Mouse (Mus musculus) embryonic facial prominence, embryonic 14.5 days (tissue): ENCODE measurements around the gene Rab26. TPM values are rescaled to one million over a fixed set of nuclear protein-coding genes. Genes with fewer than 3 reads are reported as not detected.
A peak's percentile ranks its signal among the peaks of the same experiment; 100 is the strongest.

Experiments used
- ATAC-seq: fragments of 200-750 bp; cut with Nextera tagmentation; 2 replicates; pipeline ENCODE4 v1.8.0; 2017; ENCODE audit warnings: low read depth, moderate number of reproducible peaks, moderate TSS enrichment
- DNase-seq: peaks from one replicate; pipeline ENCODE4 v3.0.0-alpha.2; 2015; ENCODE audit warnings: low spot score
- H3K27ac ChIP-seq: fragments of 300-500 bp; sonication (generic); replicated peaks from 2 replicates; pipeline ENCODE4 v1.5.1; 2014; ENCODE audit warnings: low read depth, mild to moderate bottlenecking, low read length, moderate library complexity
- H3K27me3 ChIP-seq: fragments of 300-500 bp; sonication (generic); replicated peaks from 2 replicates; pipeline ENCODE4 v1.6.1; 2014; ENCODE audit warnings: low read length; ENCODE audit not compliant: control insufficient read depth, insufficient read depth
- H3K36me3 ChIP-seq: fragments of 300-500 bp; sonication (generic); 2 replicates; pipeline ENCODE4 v1.6.1; 2014; ENCODE audit warnings: low read length, mixed read lengths; ENCODE audit not compliant: control insufficient read depth, insufficient read depth
- H3K4me1 ChIP-seq: fragments of 300-500 bp; sonication (generic); 2 replicates; pipeline ENCODE4 v1.6.1; 2014; ENCODE audit warnings: antibody characterized with exemption, low read length; ENCODE audit not compliant: control insufficient read depth, insufficient read depth
- H3K4me2 ChIP-seq: fragments of 300-500 bp; sonication (generic); 2 replicates; pipeline ENCODE4 v1.6.1; 2014; ENCODE audit warnings: low read depth, mild to moderate bottlenecking, low read length, moderate library complexity, mixed read lengths
- H3K4me3 ChIP-seq: fragments of 300-500 bp; sonication (generic); 2 replicates; pipeline ENCODE4 v1.5.1; 2014; ENCODE audit warnings: low read depth, mild to moderate bottlenecking, low read length
- H3K9ac ChIP-seq: fragments of 300-500 bp; sonication (generic); 2 replicates; pipeline ENCODE4 v1.6.1; 2014; ENCODE audit warnings: low read depth, mild to moderate bottlenecking, low read length, moderate library complexity, mixed read lengths
- H3K9me3 ChIP-seq: fragments of 300-500 bp; sonication (generic); 2 replicates; pipeline ENCODE4 v1.6.1; 2016; ENCODE audit warnings: low read length; ENCODE audit not compliant: control insufficient read depth
- WGBS: fragments of 180-500 bp; shearing (Covaris S2); extraction: QIAGEN DNeasy Blood & Tissue Kit; methylation state at CpG from one replicate; pipeline ENCODE4 v1.1.7; 2014; 5-methylcytosine and 5-hydroxymethylcytosine counted together
- polyA plus RNA-seq: library from polyadenylated mRNA; unstranded; fragments of >200 nt; fragmentation: Nextera tagmentation; extraction: Ambion mirVana; gene quantifications from 2 replicates; pipeline ENCODE4 v1.2.1, GENCODE M21; 2014

Rab26 gene
- polyA plus RNA-seq, 1 experiment from 2014 or later: 2.9 TPM

DNA sequence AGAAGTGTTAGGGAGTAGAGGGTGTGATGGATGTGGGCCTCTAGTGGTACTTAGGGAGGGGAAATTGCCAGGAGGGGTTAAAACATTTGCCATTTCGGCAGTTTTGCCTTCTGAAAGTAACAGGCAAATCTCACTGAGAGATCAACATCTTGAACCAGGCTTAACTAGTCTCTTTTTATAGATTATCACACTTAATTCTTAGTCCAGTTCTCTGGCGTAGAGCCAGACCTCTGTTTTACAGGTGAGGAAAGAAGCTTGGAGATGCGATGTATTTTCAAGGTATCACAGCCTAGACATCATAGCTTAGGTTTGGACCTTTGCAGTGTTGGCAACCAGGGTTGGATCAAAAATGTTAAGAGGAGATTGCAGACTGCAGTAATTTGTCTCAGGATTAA is 17.0 kb upstream of the Rab26 start:
- ATAC-seq: no peak
- no peak for DNase-seq
- H3K27me3 ChIP-seq: peaks cover 3% of the 10 kb centered on the region; the same call in 1 of the 2 replicates
- 0 out of 2 replicates have a peak overlapping the region, but pooled peaks have one; percentile 95 for H3K27ac ChIP-seq
- H3K4me1 ChIP-seq: peaks cover 21% of the 10 kb centered on the region
- peak overlapping the region; percentile 75 for H3K4me2 ChIP-seq
- H3K9ac ChIP-seq: peak overlapping the region; percentile 96
- H3K9me3 ChIP-seq: no peaks in the 10 kb centered on the region
- 42% methylated on average over 3 of the region's 3 CpGs for WGBS
- H3K36me3 ChIP-seq: no peaks in the 10 kb centered on the region
- H3K4me3 ChIP-seq: peak overlapping the region; percentile 94

DNA sequence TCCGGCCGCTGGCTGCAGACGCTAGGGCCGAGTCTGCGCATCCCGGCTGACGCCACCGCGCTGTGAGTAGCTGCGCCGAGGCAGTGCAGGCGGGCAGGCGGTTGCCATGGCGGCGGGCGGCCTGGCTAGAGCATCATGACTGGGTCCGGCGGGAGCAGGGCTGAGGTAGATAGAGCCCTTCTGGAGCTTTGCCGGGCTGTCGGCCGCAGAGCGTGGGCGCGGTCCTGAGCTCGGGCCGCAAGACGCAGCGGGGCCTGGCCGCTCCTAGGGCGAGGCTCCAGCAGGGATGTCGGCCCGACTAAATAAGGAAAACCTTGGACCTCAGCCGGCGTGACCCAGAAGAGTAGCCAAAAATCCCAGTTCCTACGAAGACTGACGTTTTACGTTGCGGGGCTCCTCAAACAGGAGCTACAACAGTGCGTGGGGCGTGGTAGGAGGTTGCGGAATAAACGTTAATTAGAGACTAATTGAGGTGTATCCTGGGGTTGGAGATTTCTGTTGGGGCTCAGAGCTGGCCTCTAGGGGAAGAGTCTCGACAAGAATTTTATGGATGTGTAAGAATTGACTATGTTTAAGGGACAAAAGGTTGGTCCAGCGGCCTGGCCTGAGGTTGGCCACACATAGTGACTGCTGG is 16.5 kb upstream of the Rab26 start:
- H3K9me3 ChIP-seq: no peaks in the 10 kb centered on the region
- H3K4me1 ChIP-seq: peaks cover 21% of the 10 kb centered on the region
- peak; percentile 85 for ATAC-seq
- peak; percentile 84 for DNase-seq
- no peaks in the 10 kb centered on the region for H3K36me3 ChIP-seq
- peaks cover 3% of the 10 kb centered on the region; the same call in 1 of the 2 replicates for H3K27me3 ChIP-seq
- peak overlapping the region; percentile 94 for H3K4me3 ChIP-seq
- H3K27ac ChIP-seq: peak overlapping the region; percentile 95
- WGBS: under 1% methylated on average over 39 of the region's 44 CpGs
- H3K4me2 ChIP-seq: peak overlapping the region; percentile 75
- peak overlapping the region; percentile 96 for H3K9ac ChIP-seq

DNA sequence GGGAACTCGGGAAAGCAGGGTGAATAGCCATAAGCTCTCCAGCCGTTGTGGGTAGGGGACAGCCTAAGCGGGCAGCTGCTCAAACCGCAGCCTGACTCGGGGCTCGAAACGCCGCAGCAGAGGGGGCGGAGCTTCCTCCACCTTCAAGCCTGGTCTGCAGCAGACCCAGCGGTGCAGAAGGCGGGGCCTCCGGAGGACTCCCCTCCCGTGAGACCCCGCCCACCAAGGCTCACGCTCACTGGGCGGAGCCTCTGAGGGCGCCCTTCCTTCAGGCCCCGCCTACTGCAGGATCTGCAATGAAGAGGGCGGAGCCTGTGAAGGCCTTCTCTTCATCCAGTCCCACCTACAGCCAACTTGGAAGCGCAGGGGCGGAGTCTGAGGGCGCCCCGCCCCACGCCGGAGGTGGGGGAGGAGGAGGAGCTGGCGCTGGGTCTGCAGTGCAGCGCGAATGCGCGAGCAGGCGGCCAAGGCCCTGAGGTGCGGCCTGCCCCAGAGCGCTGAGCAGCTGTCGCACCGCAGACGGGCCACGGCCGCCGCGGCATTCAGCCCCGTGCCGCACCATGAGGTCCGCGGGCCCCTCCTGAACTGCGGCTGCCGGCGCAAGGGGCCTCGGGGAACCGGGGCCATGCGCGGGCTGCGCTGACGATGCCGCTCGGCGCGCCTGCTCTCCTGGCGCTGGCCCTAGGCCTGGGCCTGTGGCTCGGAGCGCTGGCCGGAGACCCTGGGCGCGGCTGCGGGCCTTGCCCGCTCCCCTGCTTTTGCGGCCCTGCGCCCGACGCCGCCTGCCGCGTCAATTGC is 15.8 kb upstream of the Rab26 start, which contains the start of gene Pkd1:
Gene Pkd1, plus strand, starts transcription at position 217 of the 798 bp plus-strand sequence.
- Histone ChIP-seq H3K27ac (peak within 1 kb of the TSS; percentile 95), H3K4me1 (peaks cover 21% of the 10 kb centered on the region), H3K27me3 (peaks cover 3% of the 10 kb centered on the region; the same call in 1 of the 2 replicates), H3K9me3 (no peaks in the 10 kb centered on the region), H3K9ac (peak within 1 kb of the TSS; percentile 96), H3K4me3 (peak within 1 kb of the TSS; percentile 94), H3K36me3 (no peaks in the 10 kb centered on the region), H3K4me2 (peak within 1 kb of the TSS; percentile 75)
- 0% methylated on average over 10 of the region's 72 CpGs for WGBS
- peak; percentile 95 for ATAC-seq
- DNase-seq: peak; percentile 100

DNA sequence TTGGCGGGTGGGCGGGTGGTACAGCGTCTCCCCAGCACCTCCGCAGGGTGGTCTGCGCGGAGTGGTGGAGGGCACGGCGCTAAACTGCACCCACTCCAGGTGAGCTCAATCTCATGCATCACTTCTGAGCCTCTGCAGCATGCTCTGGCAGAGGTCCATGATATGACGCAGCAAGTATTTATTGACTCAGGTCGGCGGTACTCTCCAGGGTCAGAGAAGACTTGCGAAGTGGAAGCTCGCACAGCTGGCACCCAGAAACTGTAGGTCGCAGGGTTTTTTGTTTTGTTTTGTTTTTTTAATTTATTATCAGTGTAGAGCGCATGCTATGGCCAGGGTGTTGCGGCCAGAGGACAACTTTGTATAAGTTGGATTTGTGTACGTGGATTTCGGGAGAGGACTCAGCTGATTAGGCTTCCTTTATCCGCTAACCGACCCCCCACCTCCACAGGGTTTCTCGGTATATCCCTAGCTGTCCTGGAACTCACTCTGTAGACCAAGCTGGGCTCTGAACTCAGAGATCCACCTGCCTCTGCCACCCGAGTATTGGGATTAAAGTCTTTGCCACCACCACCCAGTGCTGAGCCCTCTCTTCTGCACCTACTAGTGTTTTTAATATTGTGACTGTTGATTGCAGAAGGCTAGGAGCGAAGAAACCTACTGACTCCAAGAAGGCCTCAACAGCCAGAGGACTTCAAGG is 15.1 kb upstream of the Rab26 start:
- H3K4me1 ChIP-seq: peaks cover 21% of the 10 kb centered on the region
- peak overlapping the region; percentile 49 for H3K9ac ChIP-seq
- H3K4me3 ChIP-seq: peak overlapping the region; percentile 94
- DNase-seq: peak; percentile 77
- WGBS: 4% methylated on average over 23 of the region's 23 CpGs
- H3K27ac ChIP-seq: peak overlapping the region; percentile 56
- no peak for ATAC-seq
- H3K9me3 ChIP-seq: no peaks in the 10 kb centered on the region
- H3K4me2 ChIP-seq: peak overlapping the region; percentile 71
- H3K36me3 ChIP-seq: no peaks in the 10 kb centered on the region
- H3K27me3 ChIP-seq: peaks cover 3% of the 10 kb centered on the region; the same call in 1 of the 2 replicates

DNA sequence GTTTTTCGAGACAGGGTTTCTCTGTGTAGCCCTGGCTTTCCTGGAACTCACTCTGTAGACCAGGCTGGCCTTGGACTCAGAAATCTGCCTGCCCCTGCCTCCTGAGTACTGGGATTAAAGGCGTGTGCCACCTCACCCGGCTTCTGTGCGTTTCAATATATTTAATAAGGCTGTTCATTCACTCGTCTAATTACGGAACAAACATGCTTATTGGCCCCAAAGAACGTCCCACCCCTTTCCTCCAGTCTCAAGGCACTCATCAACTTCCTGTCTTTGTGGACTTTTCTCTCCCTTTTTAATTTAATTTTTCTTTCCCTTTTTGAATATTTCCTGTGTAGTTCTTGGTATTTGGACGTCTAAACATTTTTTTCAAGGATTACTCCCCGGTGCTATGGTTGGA is 14.4 kb upstream of the Rab26 start:
- Histone ChIP-seq H3K9me3 (no peaks in the 10 kb centered on the region), H3K4me2 (peak overlapping the region; percentile 71), H3K9ac (0 out of 2 replicates have a peak overlapping the region, but pooled peaks have one; percentile 49), H3K36me3 (no peaks in the 10 kb centered on the region), H3K4me3 (peak overlapping the region; percentile 94), H3K27me3 (peaks cover 3% of the 10 kb centered on the region; the same call in 1 of the 2 replicates), H3K27ac (no peak overlapping the region), H3K4me1 (peaks cover 21% of the 10 kb centered on the region)
- no peak for DNase-seq
- ATAC-seq: no peak
- 33% methylated on average over 9 of the region's 9 CpGs for WGBS

DNA sequence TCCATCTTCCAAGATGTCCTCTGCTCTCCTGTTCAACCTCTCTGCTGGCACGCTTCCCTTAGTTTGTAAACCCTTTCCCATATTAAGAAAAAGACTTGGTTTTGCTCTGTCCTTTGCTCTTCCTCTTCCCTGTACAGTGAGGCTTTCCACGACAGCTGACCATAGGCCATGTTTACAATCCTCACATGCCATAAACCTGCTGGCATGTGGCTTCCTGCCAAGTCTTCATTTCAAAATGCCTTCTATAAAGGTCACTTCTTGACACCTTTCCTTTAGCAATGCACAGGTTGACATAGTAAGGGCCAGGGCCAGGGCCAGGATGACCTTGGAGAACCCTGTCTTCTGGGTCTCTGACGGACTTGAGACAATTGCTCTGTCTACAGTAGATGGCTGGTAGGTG is 12.2 kb upstream of the Rab26 start:
- Histone ChIP-seq H3K9me3 (no peaks in the 10 kb centered on the region), H3K4me2 (no peak overlapping the region), H3K27me3 (peaks cover 3% of the 10 kb centered on the region; the same call in 1 of the 2 replicates), H3K27ac (no peak overlapping the region), H3K4me1 (peaks cover 8% of the 10 kb centered on the region), H3K36me3 (no peaks in the 10 kb centered on the region), H3K9ac (no peak overlapping the region), H3K4me3 (no peak overlapping the region)
- WGBS: 72% methylated on average over 3 of the region's 3 CpGs
- ATAC-seq: no peak
- no peak for DNase-seq

DNA sequence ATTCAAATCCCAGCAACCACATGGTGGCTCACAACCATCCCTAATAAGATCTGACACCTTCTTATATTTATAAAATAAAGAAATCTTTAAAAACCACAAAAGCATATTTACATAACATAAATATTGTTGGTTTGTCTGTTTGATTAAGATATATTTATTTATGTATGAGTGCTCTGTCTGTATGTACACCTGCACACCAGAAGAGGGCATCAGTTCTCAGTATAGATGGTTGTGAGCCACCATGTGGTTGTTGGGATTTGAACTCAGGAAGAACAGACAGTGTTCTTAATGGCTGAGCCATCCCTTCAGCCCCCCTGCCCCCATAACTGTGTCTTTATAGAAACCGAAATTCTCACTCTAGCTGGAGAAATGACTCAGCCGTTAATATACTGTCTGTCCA is 11.2 kb upstream of the Rab26 start:
- ATAC-seq: no peak
- peaks cover 3% of the 10 kb centered on the region; the same call in 1 of the 2 replicates for H3K4me1 ChIP-seq
- 83% methylated on average over 2 of the region's 2 CpGs for WGBS

DNA sequence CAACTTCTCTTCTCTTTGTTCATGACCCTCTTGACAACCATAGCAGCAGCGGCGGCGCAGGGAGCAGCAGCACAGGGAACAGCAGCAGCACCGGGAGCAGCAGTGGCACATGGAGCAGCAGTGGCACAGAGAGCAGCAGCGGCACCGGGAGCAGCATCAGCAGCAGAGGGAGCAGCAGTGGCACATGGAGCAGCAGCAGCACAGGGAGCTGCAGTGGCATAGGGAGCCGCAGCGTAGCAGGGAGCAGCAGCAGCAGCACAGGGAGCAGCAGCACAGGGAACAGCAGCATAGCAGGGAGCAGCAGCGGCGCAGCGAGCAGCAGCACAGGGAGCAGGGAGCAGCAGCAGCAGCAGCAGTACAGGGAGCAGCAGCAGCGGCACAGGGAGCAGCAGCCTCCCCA is 10.6 kb upstream of the Rab26 start:
- peak overlapping the region; percentile 37 for H3K4me2 ChIP-seq
- no peak for DNase-seq
- ATAC-seq: no peak
- H3K27me3 ChIP-seq: peaks cover 3% of the 10 kb centered on the region; the same call in 1 of the 2 replicates
- H3K4me3 ChIP-seq: no peak overlapping the region
- no peaks in the 10 kb centered on the region for H3K9me3 ChIP-seq
- no peak overlapping the region for H3K27ac ChIP-seq
- H3K9ac ChIP-seq: peak overlapping the region; percentile 37; the same call in 1 of the 2 replicates
- no peaks in the 10 kb centered on the region for H3K36me3 ChIP-seq
- 14% methylated on average over 12 of the region's 12 CpGs for WGBS
- H3K4me1 ChIP-seq: peaks cover 3% of the 10 kb centered on the region; the same call in 1 of the 2 replicates

More for the DNA sequence above, 11.2 kb upstream of the Rab26 start:
- no peak for DNase-seq
- no peak overlapping the region for H3K27ac ChIP-seq
- no peak overlapping the region for H3K4me3 ChIP-seq
- no peaks in the 10 kb centered on the region for H3K36me3 ChIP-seq
- no peak overlapping the region for H3K4me2 ChIP-seq
- peaks cover 3% of the 10 kb centered on the region; the same call in 1 of the 2 replicates for H3K27me3 ChIP-seq
- H3K9ac ChIP-seq: 0 out of 2 replicates have a peak overlapping the region, but pooled peaks have one; percentile 37
- no peaks in the 10 kb centered on the region for H3K9me3 ChIP-seq
